Mouse (Mus musculus) layer of hippocampus, adult 8-10 months (tissue): ENCODE data around the gene Scyl1. TPM values are rescaled to one million over a fixed set of nuclear protein-coding genes. Genes with fewer than 3 reads are reported as not detected.
"Not testable (repeated sequence)": the region's sequence is repeated elsewhere in the genome, so short reads cannot be mapped to it uniquely, and the experiment has no call there.

Experiments
- DNase-seq, 2 experiments: peaks; one replicate each; pipeline ENCODE4 v3.0.0; 2022; ENCODE audit warnings: low spot score in 2 of 2
- total RNA-seq, 4 experiments: library from RNA; stranded (reverse); gene quantifications; 2 replicates each; pipeline ENCODE4 v1.2.4; 2022

The Scyl1 gene
- total RNA-seq = 10 to 100 TPM; 77.7 to 94.4 (median 88.1) TPM

DNA sequence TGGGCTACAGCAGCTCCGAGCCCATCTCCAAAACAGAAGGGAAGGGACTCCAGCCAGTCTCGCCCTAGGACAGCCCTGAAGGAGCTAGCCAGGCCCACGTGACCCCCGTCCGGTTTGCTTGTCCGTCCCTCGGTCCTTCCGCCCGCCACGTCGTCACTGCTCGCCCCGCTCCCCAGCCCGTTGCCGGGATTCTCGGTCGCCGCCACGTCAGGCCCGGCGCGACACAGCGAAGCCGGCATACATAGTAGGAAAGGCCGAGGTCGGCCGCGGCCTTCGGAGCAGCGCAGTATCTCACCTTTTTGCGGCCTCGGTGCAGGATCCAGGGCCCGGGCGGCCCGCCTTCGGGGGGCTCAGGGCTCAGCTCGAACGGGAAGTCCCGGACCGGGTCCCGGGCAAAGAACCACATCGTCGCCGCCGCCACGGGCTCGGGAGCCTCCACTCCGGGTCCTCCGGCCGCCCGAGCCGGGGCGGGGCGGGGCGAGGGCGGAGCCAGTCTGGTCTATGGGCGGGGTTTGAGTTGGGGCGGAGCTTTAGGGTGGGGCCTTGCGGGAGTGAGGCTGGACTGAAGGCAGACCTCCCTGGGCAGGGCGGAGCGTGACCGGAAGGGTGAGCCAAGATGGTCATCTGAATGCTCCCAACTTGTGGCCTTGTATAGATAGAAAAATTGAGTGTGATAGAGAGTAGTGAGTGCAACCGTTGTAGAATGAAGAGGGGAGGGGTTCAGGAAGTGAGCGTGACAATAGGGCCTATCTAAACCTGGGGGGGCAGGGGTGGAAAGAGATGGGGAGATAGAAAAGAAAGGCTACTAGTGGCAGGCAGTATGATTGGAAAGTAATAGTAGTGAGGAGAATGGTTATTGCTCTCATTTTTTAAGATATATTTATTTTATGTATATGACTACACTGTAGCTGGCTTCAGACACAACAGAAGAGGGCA lies at the start of gene Scyl1:
Scyl1 (minus strand) TSS at position 495 of the 936 bp plus-strand sequence.
- DNase-seq = peak; percentile 87 to 89

- no peak for DNase-seq
Measured at GRCm38 (mm10) chr19:5819549-5819948, 48.3 kb upstream of the Scyl1 start.

DNA sequence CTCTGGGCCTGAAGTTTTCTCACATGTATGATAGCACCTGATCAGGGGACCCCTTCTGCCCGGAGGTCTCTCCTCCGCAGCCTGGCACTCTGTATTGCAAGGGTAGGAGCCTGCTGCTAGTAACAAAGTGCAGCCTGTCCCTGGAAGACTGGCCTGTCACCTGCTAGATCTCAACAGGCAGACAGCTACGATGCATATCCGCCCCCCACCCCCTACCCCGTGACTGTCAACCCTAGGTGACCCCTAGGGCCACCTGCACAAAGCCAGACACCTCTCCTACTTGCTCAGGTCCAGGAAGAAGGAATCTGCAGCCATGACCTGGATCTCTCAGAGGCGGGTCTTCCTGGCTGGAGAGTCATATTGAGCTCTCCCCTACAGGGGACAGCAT lies 47.4 kb upstream of the Scyl1 start:
- no peak for DNase-seq

GRCm38 (mm10) chr19:5817703-5818589 lies 46.7 kb upstream of the Scyl1 start:
- DNase-seq = peak; percentile 82 to 83

GRCm38 (mm10) chr19:5815928-5816327 lies 44.7 kb upstream of the Scyl1 start:
- DNase-seq = no peak

DNA sequence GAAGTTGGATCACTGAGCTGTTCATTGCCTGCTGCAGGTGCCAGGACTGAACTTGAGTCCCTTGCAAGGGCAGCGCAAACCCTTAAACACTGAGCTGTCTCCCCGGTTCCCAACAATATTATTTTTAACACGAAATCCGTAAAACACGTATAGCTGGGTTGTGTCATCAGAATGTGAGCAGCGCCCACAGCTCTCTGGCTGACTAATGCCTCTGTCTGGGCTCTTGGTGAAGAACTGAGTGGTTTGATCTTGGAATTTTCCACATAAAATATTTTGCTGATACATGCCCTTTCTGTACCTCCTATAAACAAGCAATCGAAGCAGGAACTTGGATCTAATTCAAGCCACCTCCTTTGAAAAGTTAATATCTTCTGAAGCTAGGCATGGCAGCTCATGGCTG lies 43.8 kb upstream of the Scyl1 start:
- no peak for DNase-seq

DNA sequence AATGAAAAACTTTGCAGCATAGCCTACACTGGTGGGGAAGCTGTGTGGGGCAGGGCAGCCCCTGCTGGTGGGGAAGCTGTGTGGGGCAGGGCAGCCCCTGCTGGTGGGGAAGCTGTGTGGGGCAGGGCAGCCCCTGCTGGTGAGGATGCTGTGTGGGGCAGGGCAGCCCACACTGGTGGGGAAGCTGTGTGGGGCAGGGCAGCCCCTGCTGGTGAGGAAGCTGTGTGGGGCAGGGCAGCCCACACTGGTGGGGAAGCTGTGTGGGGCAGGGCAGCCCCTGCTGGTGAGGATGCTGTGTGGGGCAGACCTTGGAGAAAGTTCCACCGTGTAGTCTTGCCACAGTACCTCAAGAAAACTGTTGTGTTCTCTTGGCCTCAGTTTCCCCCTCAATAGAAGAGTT lies 42.8 kb upstream of the Scyl1 start:
- not testable (repeated sequence) for DNase-seq

DNA sequence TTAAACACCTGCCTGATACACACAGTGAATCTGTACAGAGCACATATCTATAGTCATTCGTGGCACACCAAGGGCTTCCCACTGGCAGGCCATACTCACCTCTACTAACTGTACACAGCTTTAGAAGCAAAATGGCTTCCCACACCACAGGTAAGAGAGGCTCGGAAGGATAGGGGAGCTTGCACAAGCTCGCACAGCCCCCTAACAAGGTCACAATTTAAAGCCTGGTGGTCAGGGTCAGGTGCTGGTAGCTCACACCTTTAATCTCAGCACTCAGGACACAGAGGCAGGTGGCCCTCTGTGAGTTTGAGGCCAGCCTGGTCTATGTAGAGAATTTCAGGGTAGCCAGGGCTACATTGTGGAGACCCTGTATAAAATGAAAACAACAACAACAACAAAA lies 42.3 kb upstream of the Scyl1 start:
- DNase-seq = no peak

DNA sequence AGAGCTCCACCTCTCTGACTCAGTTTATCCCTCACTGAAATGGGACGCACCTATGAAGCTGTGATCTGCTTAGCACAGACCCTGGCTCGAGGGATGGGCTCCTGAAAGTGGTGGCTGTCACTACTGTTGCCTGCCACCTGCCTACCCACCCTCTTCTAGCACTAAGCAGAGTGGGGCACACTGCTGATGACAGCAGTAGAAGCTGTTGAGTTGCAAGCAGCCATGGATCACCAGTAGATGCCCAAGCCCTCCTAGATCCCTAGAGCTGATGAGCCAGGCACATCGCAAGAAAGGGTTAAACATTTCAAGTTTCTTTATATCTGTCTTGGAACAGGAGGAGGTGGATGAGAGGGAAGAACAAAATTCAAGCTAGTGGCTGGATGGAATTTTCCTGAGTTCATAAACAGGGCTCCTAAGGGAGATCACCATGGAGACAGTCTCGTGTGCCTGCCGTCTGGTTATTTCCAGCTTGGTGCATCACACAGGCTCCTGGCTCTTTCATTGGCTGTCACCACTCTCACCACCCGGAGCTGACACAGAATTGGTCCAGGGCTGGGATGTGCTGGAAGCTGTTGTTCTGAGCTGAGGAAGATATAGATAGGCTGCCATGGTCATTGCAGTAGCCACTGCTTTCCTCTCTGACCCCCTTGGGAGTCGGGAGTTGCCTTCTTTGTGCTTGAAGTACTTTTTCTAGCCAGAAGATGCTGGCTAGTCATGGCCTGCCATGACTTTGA lies 40.7 kb upstream of the Scyl1 start:
- peak; percentile 94 to 97 for DNase-seq

GRCm38 (mm10) chr19:5810840-5811563 lies 39.8 kb upstream of the Scyl1 start:
- DNase-seq = no peak

- no peak for DNase-seq
Measured at GRCm38 (mm10) chr19:5810103-5810839, 39.1 kb upstream of the Scyl1 start.

- no peak for DNase-seq
Measured at GRCm38 (mm10) chr19:5809712-5810089, 38.5 kb upstream of the Scyl1 start.

DNA sequence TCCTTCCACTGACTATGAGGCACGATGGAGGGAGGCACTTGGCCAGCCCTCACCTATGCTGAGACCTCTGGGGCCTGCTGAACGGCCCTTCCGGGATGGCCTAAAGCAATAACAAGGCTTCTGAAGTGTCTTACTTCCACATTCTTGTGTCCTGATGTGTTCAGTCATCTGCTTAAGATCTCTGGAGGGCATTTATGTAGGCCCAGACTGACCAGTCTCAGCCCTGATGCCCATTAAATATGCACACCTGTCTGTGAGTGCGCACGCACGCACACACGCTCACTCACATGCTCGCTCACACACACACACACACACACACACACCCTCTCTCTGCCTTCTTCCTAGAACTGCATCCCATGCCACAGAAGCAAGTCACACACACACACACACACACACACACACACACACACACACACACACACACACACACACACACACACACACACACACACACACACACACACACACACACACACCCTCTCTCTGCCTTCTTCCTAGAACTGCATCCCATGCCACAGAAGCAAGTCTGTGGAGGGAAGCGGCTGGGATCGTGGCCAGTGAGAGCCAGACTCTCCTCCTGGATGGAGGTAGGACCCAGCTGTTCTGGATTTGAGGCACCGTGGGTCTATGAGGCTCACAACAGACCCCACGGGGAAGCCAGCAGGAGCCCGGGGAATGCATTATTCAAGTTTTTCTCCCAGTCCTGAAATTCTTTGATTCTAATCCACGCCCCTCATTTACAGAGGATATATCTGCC lies 37.9 kb upstream of the Scyl1 start:
- no peak for DNase-seq

DNA sequence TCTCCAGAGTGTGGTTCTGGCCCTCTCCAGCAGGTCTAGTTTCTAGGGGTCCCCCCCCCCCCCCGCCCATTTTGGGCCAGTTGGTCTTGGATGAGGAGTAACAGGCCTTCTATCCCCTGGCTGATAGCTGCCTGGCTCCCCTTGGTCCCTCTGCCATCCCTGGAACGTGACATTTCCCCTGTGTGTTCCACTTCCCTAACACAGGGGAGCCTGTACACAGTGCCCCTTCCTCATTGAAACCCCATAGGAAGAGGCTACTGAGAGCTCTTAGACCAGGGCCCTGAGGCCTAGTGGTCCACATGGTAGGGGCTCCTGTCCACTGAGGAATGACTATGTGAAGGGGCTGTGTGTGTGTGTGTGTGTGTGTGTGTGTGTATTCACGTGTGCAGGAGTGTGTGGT lies 36.5 kb upstream of the Scyl1 start:
- DNase-seq = no peak

GRCm38 (mm10) chr19:5806809-5807205 lies 35.6 kb upstream of the Scyl1 start:
- no peak for DNase-seq

DNA sequence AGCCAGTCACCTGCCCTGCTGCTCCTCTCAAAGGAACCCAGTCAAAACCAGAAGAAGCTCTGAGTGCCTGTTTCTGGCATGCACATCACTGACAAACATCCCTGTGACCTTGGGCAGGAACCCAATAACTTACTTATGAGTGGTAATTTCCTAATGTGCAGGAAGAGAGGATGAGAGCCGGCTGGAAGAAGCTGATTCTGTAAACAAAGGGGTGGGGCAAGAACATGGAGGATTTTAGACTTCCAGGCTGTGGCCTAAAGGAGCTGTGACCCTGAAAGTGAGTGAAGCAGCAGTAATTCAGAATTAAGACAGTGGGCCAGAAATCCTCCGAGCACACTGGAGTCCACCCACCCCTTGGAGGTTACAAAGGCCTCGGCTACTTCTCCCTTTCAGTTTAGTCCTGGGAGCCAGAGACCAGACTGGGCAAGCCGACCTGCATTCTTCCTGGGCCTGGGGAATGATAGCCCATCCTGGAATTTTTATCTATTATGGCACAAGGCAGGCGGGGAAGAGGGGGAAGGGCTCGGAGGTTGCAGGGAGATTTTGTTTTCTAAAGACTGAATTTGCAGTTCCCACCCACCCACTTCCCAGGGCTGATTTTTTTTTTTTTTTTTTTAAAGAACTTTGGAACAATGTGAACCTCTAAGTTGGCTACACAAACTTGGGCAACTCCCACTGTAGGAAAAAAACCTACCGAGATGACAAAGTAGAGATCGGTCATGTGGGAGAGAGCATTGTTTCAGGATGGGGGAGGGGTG lies 35.0 kb upstream of the Scyl1 start:
- DNase-seq = no peak

DNA sequence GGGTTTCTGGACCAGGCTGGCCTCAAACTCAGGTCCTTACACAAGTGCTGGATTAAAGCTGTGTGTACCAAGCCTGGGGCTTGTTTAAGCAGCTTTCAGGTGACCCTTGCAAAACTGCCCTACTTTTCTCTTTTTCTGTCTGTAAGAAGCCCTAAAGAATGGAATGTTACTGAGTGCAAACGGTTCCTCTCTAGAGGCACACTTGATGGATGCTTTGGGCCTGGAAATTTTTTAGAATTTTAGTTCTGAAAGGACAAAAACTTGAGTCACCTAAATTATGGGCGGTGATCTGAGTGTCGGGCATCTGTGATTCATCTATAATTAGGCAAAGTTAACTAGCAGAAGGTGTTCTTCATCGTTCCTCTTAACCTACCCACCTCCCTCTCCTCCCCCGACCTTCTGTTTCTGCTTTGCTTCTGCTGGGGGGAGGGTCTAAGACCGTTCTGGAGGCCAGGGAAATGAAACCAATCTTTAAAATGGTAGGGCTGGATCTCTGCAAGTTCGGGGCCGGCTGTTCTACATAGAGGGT lies 33.2 kb upstream of the Scyl1 start:
- peak in 1 of 2 experiments; percentile 68 for DNase-seq

DNA sequence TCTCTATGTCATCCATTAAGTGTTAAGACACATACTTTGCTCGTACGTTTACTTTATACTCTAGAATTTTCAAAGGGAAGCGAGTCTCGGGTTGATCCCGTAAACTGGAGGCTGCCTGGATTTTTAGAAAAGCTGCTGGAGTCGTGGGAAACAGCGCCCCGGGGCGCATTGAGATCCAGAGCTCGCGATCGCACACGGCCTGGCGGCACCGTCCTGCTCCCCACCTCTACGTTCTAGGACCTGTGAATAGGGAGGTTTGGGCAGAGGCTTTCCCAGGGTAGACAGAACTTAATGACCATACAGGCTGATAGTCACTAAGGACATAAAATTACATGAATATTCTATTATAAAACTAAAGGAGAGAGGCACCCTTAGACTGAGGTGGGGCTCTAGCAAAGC lies 32.7 kb upstream of the Scyl1 start:
- no peak for DNase-seq
